Mouse (Mus musculus): ENCODE measurements around the gene Slc38a11. TPM values are rescaled to one million over a fixed set of nuclear protein-coding genes. Genes with fewer than 3 reads are reported as not detected.

Slc38a11 gene
- polyA plus RNA-seq, 2 experiments: 0.11 to 0.43 TPM

DNA sequence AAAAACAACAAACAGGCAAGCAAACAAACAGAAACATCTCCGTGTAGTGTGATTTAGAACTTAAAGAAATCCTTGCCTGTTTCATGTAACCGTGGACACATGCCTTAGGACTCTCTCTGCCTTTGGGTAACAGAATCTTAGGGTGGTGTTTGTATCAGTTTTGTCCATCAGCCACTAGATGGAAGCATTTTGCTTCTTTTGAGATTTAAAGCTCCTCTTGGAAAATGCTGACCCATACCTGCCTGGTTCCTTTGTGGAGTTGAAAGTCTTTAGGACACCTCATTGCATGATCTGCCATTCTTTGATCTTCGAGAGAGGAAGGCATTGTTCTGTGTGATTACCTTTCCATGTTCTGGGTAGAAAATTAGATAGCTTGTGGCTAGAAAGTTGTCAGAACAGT, 32.3 kb upstream of the Slc38a11 start:
- ATAC-seq (ENCODE audit: low FRiP score, low read depth) (no peak), DNase-seq (ENCODE audit: low spot score) (peak; percentile 73)
- no peaks in the 10 kb centered on the region for H3K9me3 ChIP-seq (ENCODE audit: control insufficient read depth, low read length)
- no peaks in the 10 kb centered on the region for H3K36me3 ChIP-seq (ENCODE audit: control insufficient read depth, insufficient read depth, low read length)
- no peak overlapping the region for H3K27ac ChIP-seq (replicated peaks; ENCODE audit: low read depth, low read length)
- 14% methylated on average over 3 of the region's 3 CpGs for WGBS
- H3K9ac ChIP-seq (ENCODE audit: low read depth, low read length, severe bottlenecking): no peak overlapping the region
- no peaks in the 10 kb centered on the region for H3K27me3 ChIP-seq (ENCODE audit: control insufficient read depth, insufficient read depth, low read length)
- no peak overlapping the region for H3K4me3 ChIP-seq (replicated peaks; ENCODE audit: low read length)
- no peaks in the 10 kb centered on the region for H3K4me1 ChIP-seq (ENCODE audit: control insufficient read depth, insufficient read depth, low read length)
- TF ChIP-seq POLR2A (IDR thresholded peaks at IDR 0.05; ENCODE audit: borderline replicate concordance, extremely low read depth, insufficient read depth, insufficient read length): no peak
- H3K4me2 ChIP-seq (replicated peaks; ENCODE audit: low read depth, low read length, severe bottlenecking): no peak overlapping the region

DNA sequence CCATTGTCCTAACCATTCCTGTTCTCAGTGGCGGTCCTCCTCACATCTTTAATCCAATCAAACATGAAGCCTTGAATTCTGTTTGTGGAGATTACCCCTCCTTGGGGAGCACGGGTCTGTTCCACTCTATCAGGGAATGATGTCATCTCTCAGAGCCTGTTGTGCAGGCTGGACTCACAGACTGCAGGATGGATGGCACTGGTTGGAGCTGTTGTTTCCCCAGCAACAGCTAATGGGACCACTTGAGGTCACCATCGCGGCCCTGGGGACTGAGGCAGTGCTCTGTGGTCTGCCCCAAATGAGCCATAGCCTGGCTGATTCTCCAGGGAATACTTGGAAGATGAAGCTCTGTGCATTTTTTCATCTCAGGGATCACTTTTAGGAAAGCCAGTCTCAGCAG, 29.2 kb upstream of the Slc38a11 start:
- DNase-seq (ENCODE audit: low spot score) (no peak), ATAC-seq (ENCODE audit: low FRiP score, low read depth) (no peak)
- TF ChIP-seq POLR2A (IDR thresholded peaks at IDR 0.05; ENCODE audit: borderline replicate concordance, extremely low read depth, insufficient read depth, insufficient read length): no peak
- H3K27me3 ChIP-seq (ENCODE audit: control insufficient read depth, insufficient read depth, low read length): no peaks in the 10 kb centered on the region
- H3K9me3 ChIP-seq (ENCODE audit: control insufficient read depth, low read length): no peaks in the 10 kb centered on the region
- no peak overlapping the region for H3K4me2 ChIP-seq (replicated peaks; ENCODE audit: low read depth, low read length, severe bottlenecking)
- no peak overlapping the region for H3K4me3 ChIP-seq (replicated peaks; ENCODE audit: low read length)
- H3K4me1 ChIP-seq (ENCODE audit: control insufficient read depth, insufficient read depth, low read length): no peaks in the 10 kb centered on the region
- no peaks in the 10 kb centered on the region for H3K36me3 ChIP-seq (ENCODE audit: control insufficient read depth, insufficient read depth, low read length)
- 73% methylated on average over 4 of the region's 4 CpGs for WGBS
- H3K9ac ChIP-seq (ENCODE audit: low read depth, low read length, severe bottlenecking): no peak overlapping the region
- no peak overlapping the region for H3K27ac ChIP-seq (replicated peaks; ENCODE audit: low read depth, low read length)

DNA sequence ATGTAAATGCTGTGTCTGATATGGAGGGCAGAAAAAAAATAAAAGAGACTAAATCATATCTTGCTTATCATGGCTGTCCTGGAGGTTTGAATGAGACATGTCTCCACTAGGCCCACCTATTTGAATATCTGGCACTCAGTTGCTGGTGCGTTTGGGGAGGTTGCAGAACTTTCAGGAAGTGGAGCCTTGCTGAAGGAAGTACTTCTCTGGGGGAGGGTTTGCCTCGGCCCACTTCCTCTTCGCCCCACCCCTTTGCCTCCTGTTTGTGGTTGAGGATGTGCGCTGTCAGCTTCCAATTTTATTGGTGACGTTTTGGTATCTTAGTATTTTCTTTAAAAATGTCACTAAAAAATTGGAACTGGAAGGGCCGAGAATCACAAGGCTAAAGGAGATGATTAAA, 27.5 kb upstream of the Slc38a11 start:
- Histone ChIP-seq H3K4me1 (ENCODE audit: control insufficient read depth, insufficient read depth, low read length) (no peaks in the 10 kb centered on the region), H3K4me2 (replicated peaks; ENCODE audit: low read depth, low read length, severe bottlenecking) (no peak overlapping the region), H3K27me3 (ENCODE audit: control insufficient read depth, insufficient read depth, low read length) (no peaks in the 10 kb centered on the region), H3K36me3 (ENCODE audit: control insufficient read depth, insufficient read depth, low read length) (no peaks in the 10 kb centered on the region), H3K9ac (ENCODE audit: low read depth, low read length, severe bottlenecking) (no peak overlapping the region), H3K9me3 (ENCODE audit: control insufficient read depth, low read length) (no peaks in the 10 kb centered on the region), H3K27ac (replicated peaks; ENCODE audit: low read depth, low read length) (no peak overlapping the region), H3K4me3 (replicated peaks; ENCODE audit: low read length) (no peak overlapping the region)
- DNase-seq (ENCODE audit: low spot score): no peak
- WGBS: 85% methylated on average over 6 of the region's 6 CpGs
- no peak for ATAC-seq (ENCODE audit: low FRiP score, low read depth)
- no peak for TF ChIP-seq POLR2A (IDR thresholded peaks at IDR 0.05; ENCODE audit: borderline replicate concordance, extremely low read depth, insufficient read depth, insufficient read length)

DNA sequence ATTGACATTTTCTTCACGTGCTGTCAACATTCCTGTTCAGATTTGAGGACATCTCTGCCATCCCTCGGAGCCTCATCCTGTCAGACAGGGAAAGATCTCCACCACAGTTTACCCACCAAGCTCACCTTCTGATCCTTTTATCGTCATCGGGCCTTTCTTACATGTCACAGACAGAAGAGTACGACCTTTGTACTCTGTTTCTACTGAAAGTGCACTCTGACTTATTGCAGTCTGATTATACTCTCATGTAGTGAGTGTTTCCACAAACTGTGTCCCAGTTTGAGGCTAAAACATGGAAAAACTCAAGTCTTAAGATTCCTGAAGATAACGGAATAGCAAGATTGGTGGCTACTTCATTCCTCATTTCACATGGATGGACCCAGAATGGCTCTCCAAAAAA, 21.0 kb upstream of the Slc38a11 start:
- Histone ChIP-seq H3K9me3 (ENCODE audit: control insufficient read depth, low read length) (no peaks in the 10 kb centered on the region), H3K27ac (replicated peaks; ENCODE audit: low read depth, low read length) (no peak overlapping the region), H3K27me3 (ENCODE audit: control insufficient read depth, insufficient read depth, low read length) (no peaks in the 10 kb centered on the region), H3K36me3 (ENCODE audit: control insufficient read depth, insufficient read depth, low read length) (no peaks in the 10 kb centered on the region), H3K4me1 (ENCODE audit: control insufficient read depth, insufficient read depth, low read length) (peaks cover 7% of the 10 kb centered on the region; the same call in 1 of the 2 replicates), H3K4me2 (replicated peaks; ENCODE audit: low read depth, low read length, severe bottlenecking) (no peak overlapping the region), H3K9ac (ENCODE audit: low read depth, low read length, severe bottlenecking) (no peak overlapping the region), H3K4me3 (replicated peaks; ENCODE audit: low read length) (no peak overlapping the region)
- WGBS: 88% methylated on average over 6 of the region's 6 CpGs
- ATAC-seq (ENCODE audit: low FRiP score, low read depth) (no peak), DNase-seq (ENCODE audit: low spot score) (no peak)
- no peak for TF ChIP-seq POLR2A (IDR thresholded peaks at IDR 0.05; ENCODE audit: borderline replicate concordance, extremely low read depth, insufficient read depth, insufficient read length)

DNA sequence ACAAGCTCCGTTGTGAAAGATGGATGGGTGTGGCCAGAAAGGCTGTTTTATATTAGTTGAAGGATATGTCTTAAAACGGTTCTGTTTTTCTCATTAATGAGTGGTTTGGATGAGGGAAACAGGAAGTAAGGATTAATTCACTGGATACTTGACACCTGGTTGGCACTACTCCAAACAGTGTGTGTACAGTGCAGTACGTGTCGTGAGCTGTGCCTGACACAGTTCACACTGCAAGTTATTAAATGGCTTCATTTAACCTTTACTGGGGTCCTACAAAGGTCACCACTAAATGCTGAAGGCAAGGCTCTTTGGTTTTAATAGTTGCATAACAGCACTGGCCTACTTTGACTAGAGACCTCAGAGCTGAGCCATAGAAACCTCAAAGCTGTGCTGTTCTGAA, 18.7 kb upstream of the Slc38a11 start:
- WGBS: 1% methylated on average over 4 of the region's 4 CpGs
- H3K9me3 ChIP-seq (ENCODE audit: control insufficient read depth, low read length): no peaks in the 10 kb centered on the region
- peak; percentile 76 for ATAC-seq (ENCODE audit: low FRiP score, low read depth)

DNA sequence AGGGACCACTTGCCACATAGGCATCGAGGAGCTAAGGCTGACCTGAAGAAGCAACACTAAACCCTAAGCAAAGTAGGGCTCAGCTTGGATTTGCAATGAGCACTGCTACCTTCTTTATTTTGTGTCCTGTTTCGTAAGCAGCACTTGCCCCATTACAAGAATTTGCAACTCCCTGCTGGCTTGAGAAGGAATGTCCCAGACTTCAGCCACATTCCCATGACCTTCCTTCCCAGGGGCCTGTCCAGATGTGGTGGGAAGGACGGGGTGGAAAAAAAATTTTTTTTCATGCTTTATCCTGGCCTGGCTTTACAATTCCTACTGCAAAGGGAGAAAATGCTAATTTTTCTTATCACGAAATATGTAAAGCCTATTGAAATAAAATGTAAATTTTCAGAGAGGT, 14.6 kb upstream of the Slc38a11 start:
- no peak overlapping the region for H3K4me2 ChIP-seq (replicated peaks; ENCODE audit: low read depth, low read length, severe bottlenecking)
- no peak for TF ChIP-seq POLR2A (IDR thresholded peaks at IDR 0.05; ENCODE audit: borderline replicate concordance, extremely low read depth, insufficient read depth, insufficient read length)
- no peak for DNase-seq (ENCODE audit: low spot score)
- H3K9ac ChIP-seq (ENCODE audit: low read depth, low read length, severe bottlenecking): no peak overlapping the region
- H3K27me3 ChIP-seq (ENCODE audit: control insufficient read depth, insufficient read depth, low read length): no peaks in the 10 kb centered on the region
- no peak for ATAC-seq (ENCODE audit: low FRiP score, low read depth)
- H3K27ac ChIP-seq (replicated peaks; ENCODE audit: low read depth, low read length): no peak overlapping the region
- H3K4me1 ChIP-seq (ENCODE audit: control insufficient read depth, insufficient read depth, low read length): peaks cover 7% of the 10 kb centered on the region; the same call in 1 of the 2 replicates
- H3K9me3 ChIP-seq (ENCODE audit: control insufficient read depth, low read length): no peaks in the 10 kb centered on the region
- no peak overlapping the region for H3K4me3 ChIP-seq (replicated peaks; ENCODE audit: low read length)
- WGBS: 64% methylated on average over 4 of the region's 4 CpGs
- no peaks in the 10 kb centered on the region for H3K36me3 ChIP-seq (ENCODE audit: control insufficient read depth, insufficient read depth, low read length)

More for the DNA sequence above, 18.7 kb upstream of the Slc38a11 start:
- Histone ChIP-seq H3K4me2 (replicated peaks; ENCODE audit: low read depth, low read length, severe bottlenecking) (no peak overlapping the region), H3K9ac (ENCODE audit: low read depth, low read length, severe bottlenecking) (no peak overlapping the region), H3K4me3 (replicated peaks; ENCODE audit: low read length) (no peak overlapping the region), H3K27ac (replicated peaks; ENCODE audit: low read depth, low read length) (no peak overlapping the region), H3K4me1 (ENCODE audit: control insufficient read depth, insufficient read depth, low read length) (peaks cover 7% of the 10 kb centered on the region; the same call in 1 of the 2 replicates), H3K36me3 (ENCODE audit: control insufficient read depth, insufficient read depth, low read length) (no peaks in the 10 kb centered on the region), H3K27me3 (ENCODE audit: control insufficient read depth, insufficient read depth, low read length) (no peaks in the 10 kb centered on the region)
- TF ChIP-seq POLR2A (IDR thresholded peaks at IDR 0.05; ENCODE audit: borderline replicate concordance, extremely low read depth, insufficient read depth, insufficient read length): no peak
- peak; percentile 60 for DNase-seq (ENCODE audit: low spot score)
